ENCODE assay signal across 10 mouse cellular contexts in the genomic region with DNA sequence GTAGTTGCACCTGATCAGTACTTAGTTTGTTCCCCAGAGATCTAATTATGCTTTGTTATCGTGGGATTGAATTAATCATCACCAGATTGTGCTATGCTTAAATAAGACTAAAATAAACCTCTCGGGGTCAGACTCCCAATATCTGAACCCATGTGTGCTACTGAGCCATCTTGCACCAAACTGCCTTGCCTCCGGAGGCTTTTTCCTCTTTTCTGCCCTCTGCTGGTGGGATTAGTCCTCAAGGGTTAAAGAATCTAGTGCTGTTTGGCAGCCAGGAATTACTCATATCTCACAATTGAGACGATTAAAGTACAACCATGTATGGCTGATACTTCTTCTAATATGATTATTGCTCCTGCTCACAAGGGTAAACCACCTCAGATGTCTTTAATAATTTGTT.
DNase-seq lines count a peak whose midpoint lies in the region; ATAC-seq and TF ChIP-seq lines count a peak whose summit lies in the region.
"Had no signal": no experiment of that assay in that cellular context is flagged by ENCODE, and none has a peak within 500 bp of the region (broad histone marks: within the 10 kb centered on the region; RNA-seq: fewer than 3 reads in every experiment).

No protein-coding gene starts in this region.

- H3K4me1 ChIP-seq in kidney, adult 2 months (ENCODE audit: control insufficient read depth, insufficient read depth, low read length): peaks cover 28% of the 10 kb centered on the region
- H3K4me1 ChIP-seq in kidney, embryonic 15.5 days: peaks cover 6% of the 10 kb centered on the region; the same call in 1 of the 2 replicates
- no peaks in the 10 kb centered on the region for H3K4me1 ChIP-seq in small intestine, adult 2 months (ENCODE audit: control insufficient read depth, insufficient read depth, insufficient read length, low read length)
- 0 out of 2 replicates have a peak, but pooled peaks cover 3% of the 10 kb centered on the region for H3K4me1 ChIP-seq in forebrain, embryonic 12.5 days

- in situ Hi-C loops in Patski (cut with MboI; ENCODE audit: low pct_unique_long_range_greater_than_20kb): no loop called here

- POLR2A ChIA-PET in Patski (lab: Charles Lee): no interaction called here

- TF ChIP-seq CTCF in kidney, adult 2 months (conservative IDR thresholded peaks at IDR 0.05; ENCODE audit: insufficient read depth, insufficient read length, low read depth, low read length): peak; percentile 53
- peak; percentile 74 for TF ChIP-seq CTCF in Patski (IDR thresholded peaks at IDR 0.05)
- peak; percentile 54; the same call in 1 of the 2 replicates for TF ChIP-seq CTCF in small intestine, adult 2 months (IDR thresholded peaks at IDR 0.05; ENCODE audit: extremely low read depth, insufficient read length, insufficient replicate concordance, low read depth, low read length)

- H3K9ac ChIP-seq in kidney, embryonic 15.5 days: no peak overlapping the region
- H3K9ac ChIP-seq in forebrain, embryonic 12.5 days: no peak overlapping the region
- H3K9ac ChIP-seq: embryonic facial prominence, embryonic 13.5 days; neural tube, embryonic 13.5 days had no signal

- WGBS in kidney, adult 2 months: 40% methylated on average over 4 of the region's 4 CpGs
- WGBS in kidney, embryonic 15.5 days: 65% methylated on average over 4 of the region's 4 CpGs
- 32% methylated on average over 4 of the region's 4 CpGs for WGBS in small intestine, adult 2 months
- 70% methylated on average over 4 of the region's 4 CpGs for WGBS in forebrain, embryonic 12.5 days

- peak; percentile 77 for DNase-seq in kidney, adult 2 months
- peak; percentile 58 for DNase-seq in CD4-positive helper T cell, adult 2 months (ENCODE audit: low read depth, low spot score)
- DNase-seq in Patski (ENCODE audit: low read depth, low spot score): no peak
- peak; percentile 42 to 66 for DNase-seq in heart, postnatal 14 days
- DNase-seq in left cerebral cortex, postnatal 36 days (ENCODE audit: low spot score in 2 of 2): no peak

- H3K4me2 ChIP-seq in kidney, embryonic 15.5 days: no peak overlapping the region
- no peak overlapping the region for H3K4me2 ChIP-seq in forebrain, embryonic 12.5 days
- H3K4me2 ChIP-seq: embryonic facial prominence, embryonic 13.5 days; neural tube, embryonic 13.5 days had no signal

- H3K9me3 ChIP-seq in kidney, embryonic 15.5 days (replicated peaks): no peaks in the 10 kb centered on the region
- H3K9me3 ChIP-seq in forebrain, embryonic 12.5 days: no peaks in the 10 kb centered on the region
- H3K9me3 ChIP-seq: embryonic facial prominence, embryonic 13.5 days; neural tube, embryonic 13.5 days had no signal

- no peaks in the 10 kb centered on the region for H3K36me3 ChIP-seq in kidney, adult 2 months (ENCODE audit: control insufficient read depth, insufficient read depth, low read length)
- no peaks in the 10 kb centered on the region for H3K36me3 ChIP-seq in kidney, embryonic 15.5 days
- no peaks in the 10 kb centered on the region for H3K36me3 ChIP-seq in small intestine, adult 2 months (ENCODE audit: control insufficient read depth, insufficient read depth, low read length)
- H3K36me3 ChIP-seq in forebrain, embryonic 12.5 days (replicated peaks): no peaks in the 10 kb centered on the region
- H3K36me3 ChIP-seq: embryonic facial prominence, embryonic 13.5 days; neural tube, embryonic 13.5 days had no signal

- CTCF ChIA-PET in Patski (lab: Charles Lee): interaction anchor here (0.8 to 1.6 kb wide), 4 partner anchors 10 to 52 kb away, joined by 3 to 5 read pairs (median 3); no protein-coding TSS in a partner anchor

- H3K4me3 ChIP-seq in kidney, adult 2 months (ENCODE audit: insufficient read depth, low read depth, low read length): no peak overlapping the region
- H3K4me3 ChIP-seq in kidney, embryonic 15.5 days (replicated peaks): no peak overlapping the region
- H3K4me3 ChIP-seq in small intestine, adult 2 months (ENCODE audit: low read depth, low read length): no peak overlapping the region
- no peak overlapping the region for H3K4me3 ChIP-seq in forebrain, embryonic 12.5 days (replicated peaks)
- H3K4me3 ChIP-seq: embryonic facial prominence, embryonic 13.5 days; neural tube, embryonic 13.5 days had no signal

- no peak for TF ChIP-seq POLR2A in kidney, adult 2 months (IDR thresholded peaks at IDR 0.05; ENCODE audit: low read depth, low read length)
- no peak for TF ChIP-seq POLR2A in small intestine, adult 2 months (IDR thresholded peaks at IDR 0.05; ENCODE audit: low read depth, low read length)

- intact Hi-C loops in heart, postnatal 14 days (cut with DNase I): loop anchor here (1.0 to 2.0 kb wide), 2 partner anchors 48 to 74 kb away; no protein-coding TSS in a partner anchor
- intact Hi-C loops in left cerebral cortex, postnatal 36 days (cut with DNase I): no loop called here

- H3K27me3 ChIP-seq in kidney, adult 2 months (replicated peaks; ENCODE audit: control insufficient read depth, insufficient read depth, low read length): no peaks in the 10 kb centered on the region
- H3K27me3 ChIP-seq in kidney, embryonic 15.5 days: no peaks in the 10 kb centered on the region
- H3K27me3 ChIP-seq in Patski: no peaks in the 10 kb centered on the region
- no peaks in the 10 kb centered on the region for H3K27me3 ChIP-seq in small intestine, adult 2 months (ENCODE audit: control insufficient read depth, insufficient read depth, low read length)
- H3K27me3 ChIP-seq in forebrain, embryonic 12.5 days: no peaks in the 10 kb centered on the region
- H3K27me3 ChIP-seq: embryonic facial prominence, embryonic 13.5 days; neural tube, embryonic 13.5 days had no signal

- ATAC-seq in kidney, embryonic 15.5 days (replicated peaks; ENCODE audit: low FRiP score): no peak
- ATAC-seq in Patski: no peak
- ATAC-seq in forebrain, embryonic 12.5 days (ENCODE audit: low FRiP score): no peak

- H3K27ac ChIP-seq in kidney, adult 2 months (ENCODE audit: insufficient read depth, low read depth, low read length): no peak overlapping the region
- H3K27ac ChIP-seq in kidney, embryonic 15.5 days: no peak overlapping the region
- H3K27ac ChIP-seq in small intestine, adult 2 months (ENCODE audit: insufficient read depth, low read depth, low read length): no peak overlapping the region
- H3K27ac ChIP-seq in forebrain, embryonic 12.5 days: no peak overlapping the region
- H3K27ac ChIP-seq: embryonic facial prominence, embryonic 13.5 days; neural tube, embryonic 13.5 days had no signal

Comparison
In these comparisons a context has a peak if more than half of its experiments do, and no peak if none do; other contexts are left out.
1. DNase-seq: peak in kidney, adult 2 months (single experiment), CD4-positive helper T cell, adult 2 months (single experiment) and heart, postnatal 14 days (2 of 2); none in Patski (single experiment) and left cerebral cortex, postnatal 36 days (0 of 2).
2. Peak in every context shown above with its lines, with median percentiles within 50 percentile points of each other: CTCF ChIP-seq.